Mouse (Mus musculus) ES-Bruce4 (cell line): ENCODE measurements around the gene Fabp3. TPM values are rescaled to one million over a fixed set of nuclear protein-coding genes. Genes with fewer than 3 reads are reported as not detected.

Experiments
- H3K27ac ChIP-seq: 2 replicates; pipeline ENCODE4 v1.5.1; 2012; ENCODE audit warnings: low read length, inconsistent platforms; ENCODE audit not compliant: insufficient read depth
- H3K27me3 ChIP-seq: 2 replicates; pipeline ENCODE4 v1.6.1; 2012; ENCODE audit warnings: mild to moderate bottlenecking, low read length, inconsistent platforms; ENCODE audit not compliant: control insufficient read depth, poor library complexity, insufficient read depth, severe bottlenecking
- H3K36me3 ChIP-seq: 2 replicates; pipeline ENCODE4 v1.6.1; 2012; ENCODE audit warnings: inconsistent platforms, mild to moderate bottlenecking, low read length, moderate library complexity; ENCODE audit not compliant: control insufficient read depth, poor library complexity, insufficient read depth, severe bottlenecking
- H3K4me1 ChIP-seq: one replicate; pipeline ENCODE4 v1.8.1; 2011; ENCODE audit warnings: low read length; ENCODE audit not compliant: control insufficient read depth, insufficient read depth
- H3K4me3 ChIP-seq: 2 replicates; pipeline ENCODE4 v1.5.1; 2011; ENCODE audit warnings: low read depth, mild to moderate bottlenecking, low read length
- H3K9ac ChIP-seq: 2 replicates; pipeline ENCODE4 v1.6.1; 2012; ENCODE audit warnings: low read depth, mild to moderate bottlenecking, inconsistent platforms; ENCODE audit not compliant: poor library complexity, severe bottlenecking
- H3K9me3 ChIP-seq: replicated peaks from 2 replicates; pipeline ENCODE4 v1.6.1; 2012; ENCODE audit warnings: mild to moderate bottlenecking, low read length, inconsistent platforms; ENCODE audit not compliant: control insufficient read depth, poor library complexity, insufficient read depth, severe bottlenecking
- CTCF ChIP-seq: IDR thresholded peaks from one replicate; pipeline ENCODE4 v1.8.1; 2011; ENCODE audit warnings: low read depth, low read length
- EP300 ChIP-seq: IDR thresholded peaks from 2 replicates; pipeline ENCODE4 v1.6.1; 2011; ENCODE audit warnings: low read depth, low read length; ENCODE audit not compliant: insufficient read depth
- POLR2A ChIP-seq: IDR thresholded peaks from one replicate; pipeline ENCODE4 v1.8.1; 2011; ENCODE audit warnings: low read length; ENCODE audit not compliant: insufficient read depth
- polyA plus RNA-seq: library from polyadenylated mRNA; stranded (reverse); fragments of >200 nt; gene quantifications from 2 replicates; pipeline ENCODE4 v1.2.4, GENCODE M21; 2011; ENCODE audit warnings: low read depth; ENCODE audit not compliant: missing spikeins, insufficient read depth, insufficient read length

The Fabp3 gene
- 803 and 870 TPM in 2 replicates for polyA plus RNA-seq

DNA sequence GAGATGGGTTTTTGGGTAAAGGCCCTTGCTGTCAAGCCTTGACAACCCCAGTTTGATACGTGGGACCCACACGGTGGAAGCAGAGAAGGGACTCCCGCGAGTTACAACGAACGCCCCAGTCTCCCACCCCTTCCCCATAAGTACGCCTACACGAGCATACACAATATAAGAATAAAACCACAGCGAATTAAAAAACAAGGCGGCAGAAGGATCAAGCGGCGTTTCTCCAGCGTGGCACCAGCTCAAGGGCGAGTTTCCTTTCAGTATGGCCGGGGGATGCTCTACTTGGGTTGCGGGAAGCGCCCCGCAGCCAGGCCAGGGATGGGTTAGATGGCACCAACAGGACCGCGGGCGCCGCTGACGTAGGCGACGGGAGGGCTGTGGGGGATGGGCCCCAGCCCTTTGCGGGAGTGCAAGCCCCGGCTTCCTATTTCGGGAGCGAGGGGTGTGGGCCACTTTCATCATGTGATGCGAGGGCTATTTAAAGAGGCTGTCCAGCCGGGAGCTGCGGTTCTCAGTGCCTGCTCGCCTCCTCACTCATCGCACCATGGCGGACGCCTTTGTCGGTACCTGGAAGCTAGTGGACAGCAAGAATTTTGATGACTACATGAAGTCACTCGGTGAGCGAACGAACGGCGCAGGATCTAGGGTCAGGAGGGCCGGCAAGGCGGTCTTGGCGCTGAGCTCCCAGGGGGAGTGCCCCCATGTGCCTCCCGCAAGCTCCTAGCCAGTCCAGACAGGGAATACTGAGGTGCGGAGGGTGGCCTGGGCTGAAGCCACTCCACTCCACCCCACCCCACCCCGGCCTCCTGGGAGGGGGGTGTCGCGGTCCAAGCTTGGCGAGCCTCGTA lies at the start of gene Fabp3, which contains the start of gene Gm10570:
TSS of gene Fabp3 (plus strand) at position 365 of the 851 bp plus-strand sequence.
TSS of gene Gm10570 (minus strand) at position 444 of the 851 bp plus-strand sequence.
- Histone ChIP-seq H3K36me3 (peaks cover 21% of the 10 kb centered on the region), H3K9ac (peak within 1 kb of the TSS; percentile 87), H3K4me1 (peaks cover 13% of the 10 kb centered on the region), H3K27me3 (no peaks in the 10 kb centered on the region), H3K4me3 (peak within 1 kb of the TSS; percentile 61), H3K27ac (peak within 1 kb of the TSS; percentile 61), H3K9me3 (no peaks in the 10 kb centered on the region)
- TF ChIP-seq POLR2A (peak; percentile 93), EP300 (peak; percentile 83; the same call in 1 of the 2 replicates), CTCF (no peak)

DNA sequence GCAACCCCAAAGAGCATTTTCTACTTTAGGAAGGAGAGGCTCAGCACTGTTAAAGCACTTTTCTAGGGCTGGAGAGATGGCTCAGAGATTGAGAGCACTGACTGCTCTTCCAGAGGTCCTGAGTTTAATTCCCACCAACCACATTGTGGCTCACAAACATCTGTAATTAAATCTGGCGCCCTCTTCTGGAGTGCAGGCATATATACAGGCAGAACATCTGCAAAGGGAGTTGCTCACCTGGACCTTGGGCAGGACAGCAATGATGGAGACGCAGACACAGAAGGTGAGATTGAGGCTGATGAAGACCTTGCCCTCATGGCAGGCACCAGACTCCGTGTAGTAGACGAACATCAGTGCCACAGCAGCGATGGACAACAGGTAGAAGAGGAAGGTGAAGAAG lies 48.0 kb upstream of the Fabp3 start:
- Histone ChIP-seq H3K4me3 (no peak overlapping the region), H3K4me1 (no peaks in the 10 kb centered on the region), H3K9ac (no peak overlapping the region), H3K9me3 (no peaks in the 10 kb centered on the region), H3K27ac (no peak overlapping the region), H3K36me3 (no peaks in the 10 kb centered on the region), H3K27me3 (no peaks in the 10 kb centered on the region)
- no peak for TF ChIP-seq EP300
- TF ChIP-seq CTCF: peak; percentile 52

DNA sequence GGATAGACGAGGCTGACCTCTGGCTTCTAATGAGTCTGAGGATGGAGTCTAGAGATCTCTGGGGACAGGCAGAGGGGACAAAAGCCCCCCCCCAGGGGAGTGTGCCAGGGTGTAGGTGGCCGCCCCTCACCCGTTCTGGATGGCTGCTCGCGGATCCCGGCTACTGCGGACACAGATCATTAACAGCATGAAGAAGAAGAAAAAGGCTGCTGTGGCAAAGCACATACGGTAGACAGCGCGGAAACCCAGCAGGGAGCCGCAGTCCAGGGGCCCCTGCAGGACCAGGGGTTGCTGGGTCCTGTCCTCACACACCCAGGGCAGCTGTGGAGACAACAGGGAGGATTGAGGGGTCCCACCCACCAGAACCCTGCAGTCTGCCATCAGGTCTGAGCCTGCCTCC lies 44.3 kb upstream of the Fabp3 start:
- Histone ChIP-seq H3K36me3 (no peaks in the 10 kb centered on the region), H3K4me3 (no peak overlapping the region), H3K9ac (no peak overlapping the region), H3K27ac (no peak overlapping the region), H3K27me3 (no peaks in the 10 kb centered on the region), H3K4me1 (peaks cover 2% of the 10 kb centered on the region), H3K9me3 (no peaks in the 10 kb centered on the region)
- no peak for TF ChIP-seq POLR2A
- no peak for TF ChIP-seq CTCF
- TF ChIP-seq EP300: no peak

DNA sequence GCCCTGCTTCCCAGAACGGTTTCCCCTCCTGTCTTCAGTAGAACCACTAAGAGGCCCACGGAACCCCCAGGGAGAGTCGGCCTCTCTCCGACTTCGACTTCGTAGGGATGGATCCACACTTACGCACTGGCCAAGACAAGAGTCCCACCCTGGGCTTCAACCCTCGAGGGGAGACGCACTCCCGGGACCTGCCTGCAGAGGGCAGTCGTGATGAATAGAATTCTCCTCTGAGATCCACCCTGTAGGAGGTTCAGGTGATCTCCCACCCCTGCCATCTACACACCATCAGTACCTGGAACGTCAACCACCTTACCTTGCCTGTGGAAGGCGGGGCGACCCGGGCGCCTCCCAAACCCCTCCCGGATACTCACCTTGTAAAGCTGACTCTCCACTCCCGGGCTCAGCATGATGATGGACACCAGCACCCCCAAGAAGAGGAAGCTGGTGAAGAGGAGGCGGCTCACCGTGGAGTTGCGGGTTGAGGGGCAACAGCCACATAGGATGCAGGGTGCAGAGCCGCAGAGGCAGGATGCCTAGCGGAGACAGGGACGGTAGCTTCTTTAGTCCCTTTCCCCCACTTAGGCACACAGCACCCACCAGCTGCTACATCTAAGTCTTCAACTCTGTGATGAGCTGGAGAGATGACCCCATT lies 43.6 kb upstream of the Fabp3 start:
- TF ChIP-seq EP300 (no peak), POLR2A (no peak), CTCF (peak; percentile 87)
- no peak overlapping the region for H3K9ac ChIP-seq
- peaks cover 2% of the 10 kb centered on the region for H3K4me1 ChIP-seq
- no peaks in the 10 kb centered on the region for H3K36me3 ChIP-seq
- H3K27me3 ChIP-seq: no peaks in the 10 kb centered on the region
- H3K27ac ChIP-seq: no peak overlapping the region
- H3K9me3 ChIP-seq: no peaks in the 10 kb centered on the region
- H3K4me3 ChIP-seq: no peak overlapping the region

DNA sequence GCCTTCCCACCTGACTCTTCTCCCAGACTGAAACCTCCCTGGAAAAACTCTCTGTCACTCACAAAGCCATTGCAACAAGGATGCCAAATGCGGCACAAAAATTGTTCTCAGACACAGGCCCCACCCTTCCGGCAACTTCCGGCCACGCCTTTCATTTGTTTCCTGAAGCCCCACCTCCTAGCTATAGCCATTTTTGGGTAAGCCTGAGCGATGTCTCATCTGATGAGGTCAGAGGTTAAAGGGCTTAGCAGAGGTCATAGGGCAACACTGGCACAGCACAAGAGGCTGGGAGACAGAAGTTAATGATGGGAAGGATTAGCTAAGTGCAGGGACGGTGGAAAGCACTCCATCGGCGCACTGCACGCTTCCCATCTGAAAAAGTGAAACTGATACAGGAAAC lies 41.8 kb upstream of the Fabp3 start:
- Histone ChIP-seq H3K27ac (no peak overlapping the region), H3K36me3 (no peaks in the 10 kb centered on the region), H3K9me3 (no peaks in the 10 kb centered on the region), H3K4me3 (no peak overlapping the region), H3K4me1 (peaks cover 2% of the 10 kb centered on the region), H3K27me3 (no peaks in the 10 kb centered on the region), H3K9ac (no peak overlapping the region)
- TF ChIP-seq CTCF (no peak), POLR2A (no peak)

DNA sequence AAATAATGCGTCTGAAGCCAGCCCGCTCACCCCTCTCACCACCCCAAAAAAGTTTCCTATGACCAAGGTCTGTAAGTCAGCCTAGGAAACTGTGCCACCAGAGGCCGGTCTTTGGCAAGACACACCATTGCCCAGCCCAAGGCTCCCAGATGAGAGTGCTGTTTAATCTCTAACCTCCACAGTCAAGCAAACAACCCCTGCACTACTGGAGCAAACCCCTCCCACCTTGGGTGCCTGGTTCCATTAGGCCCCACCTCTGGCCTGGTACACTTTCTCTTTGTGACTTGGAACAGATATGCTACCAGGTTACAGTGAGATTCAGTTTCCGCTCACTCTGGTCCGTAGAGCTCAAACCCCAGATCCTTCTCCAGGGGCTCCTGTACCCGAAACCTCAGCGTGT lies 41.3 kb upstream of the Fabp3 start:
- Histone ChIP-seq H3K27ac (no peak overlapping the region), H3K9ac (no peak overlapping the region), H3K9me3 (no peaks in the 10 kb centered on the region), H3K4me1 (peaks cover 2% of the 10 kb centered on the region), H3K27me3 (no peaks in the 10 kb centered on the region), H3K4me3 (no peak overlapping the region), H3K36me3 (no peaks in the 10 kb centered on the region)
- no peak for TF ChIP-seq EP300
- TF ChIP-seq POLR2A: no peak
- no peak for TF ChIP-seq CTCF
